Mouse (Mus musculus): ENCODE data around the gene Srpk2.
"Not testable (repeated sequence)": the region's sequence is repeated elsewhere in the genome, so short reads cannot be mapped to it uniquely, and the experiment has no call there.

The Srpk2 gene

DNA sequence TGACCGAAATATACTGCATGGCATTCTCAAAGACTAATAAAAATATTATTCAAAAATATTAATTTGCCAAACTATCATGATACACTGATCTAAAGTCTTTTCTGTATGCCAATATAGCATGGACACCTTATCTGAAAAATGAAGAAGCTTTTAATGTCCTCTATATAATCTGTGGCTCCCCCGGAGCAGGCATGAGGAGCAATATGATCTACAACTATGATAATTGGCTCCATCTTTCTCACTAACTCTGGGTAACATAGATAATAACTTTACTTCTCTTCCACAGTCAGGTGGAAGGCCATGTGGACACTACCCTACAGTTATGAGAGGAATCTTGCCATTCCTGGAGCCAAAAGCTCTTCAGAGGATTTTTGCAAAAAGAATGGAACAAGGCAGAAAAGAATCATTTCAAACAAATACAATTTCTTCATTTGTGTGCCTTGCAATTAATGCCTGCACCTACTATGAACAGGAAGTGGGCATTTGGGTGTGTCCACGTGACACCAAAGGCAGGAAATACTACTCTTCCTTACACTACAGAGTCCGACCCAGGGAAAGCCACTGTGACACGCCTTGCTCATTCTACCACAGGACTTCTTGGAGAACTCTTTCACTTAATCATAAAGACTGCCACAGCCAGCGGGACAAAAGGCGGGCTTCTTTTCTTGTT is 80.2 kb downstream of the Srpk2 start:
- no peak for DNase-seq (ENCODE audit: low spot score in 2 of 2)

DNA sequence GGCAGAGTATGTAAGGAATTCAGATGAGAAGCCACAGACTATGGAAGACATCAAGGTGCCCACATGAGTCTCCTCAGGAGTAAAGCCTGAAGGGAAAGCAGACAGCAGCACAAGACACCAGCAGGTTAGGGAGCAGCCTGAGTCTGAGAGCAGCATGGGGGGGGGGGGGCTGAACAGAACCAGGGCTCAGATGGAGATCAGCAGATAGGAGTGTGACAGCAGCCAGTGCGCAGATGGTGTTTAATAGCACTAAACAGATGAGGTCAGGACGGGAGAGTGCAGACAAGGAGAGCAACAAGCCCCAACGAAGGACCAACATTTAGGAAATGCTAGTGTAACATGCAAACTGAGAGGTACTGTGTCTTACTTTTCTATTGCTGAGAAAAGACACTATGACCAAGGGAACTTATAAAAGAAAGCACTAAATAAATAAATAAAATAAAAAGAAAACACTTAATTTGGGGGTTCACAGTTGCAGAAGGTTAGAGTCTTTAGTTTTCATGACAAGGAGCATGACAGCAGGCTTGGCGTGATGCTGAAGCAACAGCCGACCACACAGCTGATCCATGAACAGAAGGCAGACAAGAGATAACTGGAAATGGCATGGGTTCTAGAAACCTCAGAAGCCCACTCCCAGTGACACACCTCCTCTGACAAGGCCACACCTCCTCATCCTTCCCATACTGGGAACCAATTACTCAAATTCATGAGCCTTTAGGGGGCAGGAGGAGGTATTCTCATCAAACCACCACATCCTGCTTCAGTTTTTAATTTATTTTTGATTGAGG is 84.5 kb downstream of the Srpk2 start:
- no peak for DNase-seq (ENCODE audit: low spot score in 2 of 2)

DNA sequence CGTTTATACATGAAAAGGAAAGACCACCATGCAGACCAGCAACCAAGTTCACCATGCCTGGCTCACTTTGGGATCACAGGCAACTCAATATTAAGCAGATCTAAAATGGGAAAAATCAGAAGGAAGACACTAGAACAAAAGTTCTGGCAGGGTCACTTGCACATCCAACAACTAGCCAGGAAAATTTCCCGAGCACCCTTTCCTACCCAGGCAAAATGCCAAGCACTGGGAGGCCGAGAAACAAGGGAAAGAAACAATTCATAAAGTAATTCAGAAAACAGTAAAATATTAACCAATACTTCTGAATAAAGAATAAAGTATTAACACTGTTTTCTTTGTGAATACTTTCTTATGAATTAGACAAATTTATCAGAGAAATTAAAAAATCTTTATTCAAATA is 85.2 kb downstream of the Srpk2 start:
- DNase-seq (ENCODE audit: low spot score in 2 of 2): no peak

DNA sequence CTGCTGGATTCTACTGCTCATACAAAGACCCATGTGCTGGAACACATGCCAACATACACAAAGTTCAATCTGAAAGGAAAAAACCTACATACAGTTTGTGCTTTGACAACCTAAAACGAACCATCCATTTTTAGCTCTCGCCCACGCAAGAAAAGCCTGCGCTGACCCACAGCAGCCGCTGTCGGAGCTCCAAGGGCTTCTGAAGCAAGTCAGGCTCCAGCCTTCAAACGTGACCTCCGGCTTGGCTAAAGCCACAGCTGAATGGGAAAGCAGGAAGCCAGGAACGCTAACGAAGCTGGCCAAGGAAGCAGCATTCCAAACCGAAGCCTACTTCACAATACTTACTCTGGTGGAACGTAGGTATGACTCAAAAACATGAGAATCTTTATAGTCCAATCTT is 85.9 kb downstream of the Srpk2 start:
- peak; percentile 61 to 74 for DNase-seq (ENCODE audit: low spot score in 2 of 2)

DNA sequence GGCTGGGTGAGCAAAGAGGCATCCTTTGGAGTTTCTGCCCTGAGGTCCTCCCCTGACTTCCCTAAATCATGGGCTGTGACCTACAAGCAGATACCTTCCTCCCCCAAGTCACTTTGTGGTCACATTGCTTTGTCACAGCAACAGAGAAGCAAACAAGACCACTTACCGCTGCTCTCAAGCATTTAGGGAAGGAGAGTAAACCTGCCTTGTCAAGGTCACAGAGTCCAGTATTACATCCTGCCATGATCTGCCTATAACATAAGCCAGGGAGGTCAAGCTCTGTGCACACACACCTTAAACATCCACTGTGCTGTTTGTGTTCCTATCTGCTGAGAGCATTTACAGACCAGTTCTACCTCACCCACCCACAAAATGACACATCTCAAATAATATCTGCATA is 86.4 kb downstream of the Srpk2 start:
- DNase-seq (ENCODE audit: low spot score in 2 of 2): no peak

DNA sequence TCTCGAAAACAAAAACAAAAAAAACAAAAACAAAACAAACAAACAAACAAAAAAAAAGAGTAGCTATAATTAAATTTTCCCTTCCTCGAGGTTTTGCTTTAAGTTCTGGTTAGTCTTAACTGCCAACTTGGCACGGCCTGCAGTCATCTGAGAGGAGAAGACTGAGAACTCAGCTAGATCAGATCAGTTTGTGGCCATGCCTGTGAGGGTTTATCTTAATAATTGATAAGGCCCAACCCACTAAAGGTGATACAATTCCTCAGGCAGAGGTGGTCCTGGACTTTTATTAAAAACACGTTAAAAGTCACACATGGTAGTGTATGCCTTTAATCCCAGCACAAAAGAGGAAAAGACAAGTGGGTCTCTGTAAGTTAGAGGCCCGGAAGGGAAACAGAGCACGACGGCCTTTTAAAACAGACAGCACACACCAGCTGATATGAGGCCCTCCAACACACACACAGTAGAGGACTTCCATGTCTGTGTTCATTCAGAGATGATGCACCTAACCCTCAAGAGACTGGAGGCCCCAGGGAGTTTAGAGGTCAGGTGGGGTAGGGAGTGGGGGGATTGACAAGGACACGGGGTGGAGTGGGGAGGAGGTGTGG is 87.1 kb downstream of the Srpk2 start:
- no peak for DNase-seq (ENCODE audit: low spot score in 2 of 2)

DNA sequence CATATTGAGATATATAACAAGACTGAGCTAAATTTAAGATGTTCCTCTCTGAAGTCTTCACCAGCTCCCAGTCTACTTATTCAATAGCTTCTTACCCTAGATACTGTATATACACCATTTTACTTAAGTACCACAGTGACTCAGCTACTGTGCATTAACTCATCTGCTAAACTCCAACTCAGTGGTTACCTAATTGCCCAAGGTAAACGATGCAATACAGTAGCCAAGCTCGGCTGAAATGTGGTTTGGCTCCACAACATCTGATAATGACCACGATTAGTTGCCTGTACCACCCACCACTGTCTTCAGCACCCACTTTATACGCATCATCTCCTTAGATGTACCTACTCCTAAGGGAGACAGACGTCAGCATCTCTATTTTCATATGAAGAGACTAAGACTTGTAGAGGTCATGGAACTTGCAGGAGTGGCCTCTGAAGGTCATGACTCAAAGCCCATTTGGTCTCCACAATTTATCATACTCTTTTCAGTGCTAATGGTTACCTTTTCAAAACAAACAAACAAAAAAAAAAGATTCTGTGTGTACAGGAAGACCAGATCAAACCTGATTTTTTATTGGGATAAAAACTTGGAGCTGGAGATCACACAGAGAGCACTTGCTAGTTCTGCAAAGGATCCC is 88.0 kb downstream of the Srpk2 start:
- DNase-seq (ENCODE audit: low spot score in 2 of 2): no peak

DNA sequence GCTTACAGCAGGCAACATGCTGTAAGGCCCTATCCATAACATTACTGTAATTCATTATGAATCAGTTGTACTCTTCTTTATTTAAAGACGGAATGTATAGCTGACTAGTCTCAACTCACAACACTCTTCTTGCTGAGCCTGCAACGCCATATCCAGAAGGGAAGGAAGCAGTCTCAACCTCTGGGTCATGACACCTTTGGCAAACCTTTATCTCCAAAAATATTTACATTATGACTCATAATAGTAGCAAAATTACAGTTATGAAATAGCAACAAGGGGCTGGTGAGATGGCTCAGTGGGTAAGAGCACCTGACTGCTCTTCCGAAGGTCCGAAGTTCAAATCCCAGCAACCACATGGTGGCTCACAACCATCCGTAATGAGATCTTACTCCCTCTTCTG is 94.1 kb downstream of the Srpk2 start:
- not testable (repeated sequence) for DNase-seq (ENCODE audit: low spot score in 2 of 2)

DNA sequence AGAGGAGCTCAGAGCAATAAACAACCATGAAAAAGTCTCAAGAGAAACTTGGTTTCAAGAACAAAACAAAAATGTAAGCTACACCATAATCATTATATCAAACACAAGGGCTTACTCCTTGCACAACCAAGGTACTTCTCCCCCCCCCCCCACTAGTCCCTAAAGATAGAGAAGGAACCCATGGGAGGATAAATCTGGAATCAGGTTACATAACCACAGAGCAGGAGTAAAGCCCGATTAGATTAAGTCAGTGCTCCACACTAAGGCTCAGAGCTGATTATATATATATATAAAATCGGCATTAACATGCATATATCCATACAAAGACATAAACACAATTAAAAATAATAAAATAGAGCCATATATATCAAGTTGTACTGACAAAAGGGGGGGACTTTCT is 96.8 kb downstream of the Srpk2 start:
- DNase-seq (ENCODE audit: low spot score in 2 of 2): no peak

DNA sequence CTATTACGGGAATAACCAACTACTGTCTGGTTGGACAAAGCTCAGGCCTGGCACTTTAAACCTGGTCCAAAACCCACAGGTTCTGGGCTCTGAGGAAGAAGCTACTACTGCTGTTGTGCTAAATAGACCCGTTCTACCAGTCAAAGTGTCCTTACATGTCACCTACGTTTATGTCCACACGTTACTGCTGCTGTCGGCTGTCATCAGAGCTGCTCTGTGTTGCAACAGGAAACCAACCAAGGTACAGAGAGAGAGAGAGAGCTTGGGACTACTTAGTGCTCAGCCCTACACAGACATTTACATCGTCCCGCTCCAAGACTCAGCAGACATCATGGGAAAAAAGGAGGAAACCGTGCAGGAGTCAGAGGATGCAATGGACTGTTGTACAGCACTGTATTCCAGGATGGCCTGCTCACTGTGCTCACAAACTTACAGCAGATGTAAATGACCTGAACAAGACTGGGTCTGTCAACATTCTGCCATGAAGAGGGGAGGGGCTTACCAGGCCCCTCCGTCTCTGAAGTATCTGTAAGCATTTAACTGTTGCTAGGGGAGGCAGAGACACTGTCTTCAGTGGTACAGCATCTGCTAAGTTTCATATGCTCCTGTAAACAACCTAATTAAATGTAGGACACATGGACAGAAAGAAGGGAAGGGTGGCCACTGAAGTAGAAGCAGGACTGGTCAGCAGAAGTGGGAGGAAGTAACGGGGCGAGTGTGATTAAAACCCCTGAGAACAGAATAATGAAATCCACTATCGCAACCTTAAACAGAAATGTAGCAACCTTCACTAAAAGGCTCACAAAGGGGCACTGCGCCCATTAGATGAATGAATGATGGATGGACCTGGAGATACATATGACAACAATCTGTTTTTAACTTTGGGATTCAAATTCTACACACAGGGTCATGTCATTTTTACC is 97.6 kb downstream of the Srpk2 start:
- no peak for DNase-seq (ENCODE audit: low spot score in 2 of 2)

DNA sequence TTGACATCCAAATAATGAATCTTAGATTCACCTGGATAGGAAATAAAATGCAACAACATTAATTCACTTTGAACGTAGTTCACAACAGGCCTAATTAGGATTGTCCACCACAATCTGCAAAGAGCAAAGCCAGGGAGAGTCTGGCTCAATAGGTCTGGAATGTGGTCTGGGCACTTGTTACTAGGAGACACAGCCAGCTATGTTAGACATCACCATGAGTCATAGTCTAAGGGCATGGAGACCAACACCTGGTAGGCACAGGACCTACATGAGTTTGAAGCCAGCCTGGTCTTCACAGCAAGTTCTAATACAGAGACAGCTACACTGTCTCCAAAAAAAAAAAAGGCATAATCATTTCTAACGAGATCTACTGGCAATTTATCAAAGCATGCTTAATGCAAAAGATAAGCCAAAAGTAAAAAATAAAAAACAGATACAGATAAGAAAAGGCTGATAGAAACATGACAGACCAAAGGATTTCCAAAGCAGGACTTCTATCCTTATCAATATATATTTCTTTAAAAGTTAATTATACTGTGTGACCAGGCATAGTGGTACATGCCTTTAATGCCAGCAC is 102.8 kb downstream of the Srpk2 start:
- peak in 1 of 2 experiments; percentile 12 for DNase-seq (ENCODE audit: low spot score in 2 of 2)

DNA sequence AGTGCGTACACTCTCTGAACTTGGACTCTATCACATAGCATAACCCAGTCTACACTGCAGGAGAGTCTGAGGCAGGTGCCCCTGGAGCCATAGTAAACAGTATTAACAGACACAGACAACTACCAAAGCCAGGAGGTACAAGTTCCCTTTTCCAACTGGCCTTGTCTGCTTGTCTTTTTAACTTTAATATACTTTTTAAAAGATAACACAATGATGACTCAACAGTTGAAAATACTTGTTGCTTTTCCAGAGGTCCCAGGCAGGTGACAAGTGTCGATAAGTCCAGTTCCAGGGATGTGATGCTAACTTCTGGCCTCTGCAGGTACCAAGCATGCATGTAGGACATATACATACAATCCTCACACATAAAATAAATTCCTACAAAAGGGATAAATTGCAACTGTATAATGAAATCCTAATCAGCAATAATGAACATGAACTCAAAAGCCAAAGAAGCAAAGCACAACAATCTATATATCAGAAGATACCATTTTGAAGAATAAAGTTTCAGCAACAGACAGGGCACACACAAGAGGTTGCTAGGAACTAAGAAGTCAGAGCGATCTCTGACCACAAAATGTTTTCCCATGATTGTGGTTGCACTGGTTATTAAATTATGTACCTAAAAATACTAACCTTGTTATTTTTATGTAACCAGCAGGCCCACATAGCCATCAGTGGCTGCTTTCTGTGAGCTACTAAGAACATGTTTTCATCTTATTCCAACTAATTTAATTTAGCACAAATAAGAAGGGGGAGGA is 105.1 kb downstream of the Srpk2 start:
- DNase-seq (ENCODE audit: low spot score in 2 of 2): no peak

DNA sequence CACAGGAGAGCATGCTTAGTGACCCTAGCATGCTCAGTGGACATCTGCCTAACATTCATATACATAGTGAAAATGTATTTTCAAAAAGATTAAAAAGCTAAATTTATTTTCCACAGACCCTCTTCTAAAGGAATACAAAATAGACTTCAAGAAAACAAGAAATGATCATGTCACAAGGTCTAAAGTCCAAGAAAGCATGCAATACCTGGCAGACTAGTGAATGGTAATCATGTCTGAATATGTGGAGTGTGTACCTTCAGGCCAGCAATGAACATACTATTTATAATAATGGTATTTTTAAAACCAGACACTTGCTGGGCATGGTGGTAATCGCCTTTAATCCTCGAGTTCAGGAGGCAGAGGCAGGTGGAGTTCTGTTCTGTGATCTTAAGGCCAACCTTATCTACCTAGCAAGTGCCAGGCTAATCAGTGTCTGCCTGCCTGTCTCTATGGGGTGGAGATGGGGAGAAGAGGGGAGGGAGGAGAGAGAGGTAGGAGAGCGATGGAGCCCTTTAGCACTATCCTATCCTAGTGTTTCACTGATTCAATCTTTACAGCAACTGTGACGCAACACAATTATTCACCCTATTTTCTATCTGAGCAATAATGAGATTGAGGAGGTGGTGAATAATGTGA is 106.0 kb downstream of the Srpk2 start:
- DNase-seq (ENCODE audit: low spot score in 2 of 2): no peak

DNA sequence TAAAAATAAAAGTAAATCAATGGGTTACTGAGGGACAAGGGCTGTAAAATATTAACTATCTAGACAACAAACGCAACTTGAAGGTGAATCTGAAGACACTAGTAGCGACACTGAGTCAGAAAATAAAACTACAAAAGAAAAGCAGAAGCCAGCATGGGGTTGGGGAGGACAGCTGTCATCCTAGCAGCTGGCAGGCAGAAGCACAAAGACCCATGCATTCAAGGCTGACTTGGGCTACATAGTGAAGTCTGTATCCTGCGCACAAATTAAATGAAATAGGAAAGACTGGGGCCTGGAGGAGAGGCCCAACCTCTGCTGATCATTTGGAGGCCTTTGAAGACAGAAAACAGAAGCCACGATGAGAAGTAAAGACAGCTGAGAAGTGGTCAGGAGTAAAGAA is 106.6 kb downstream of the Srpk2 start:
- DNase-seq (ENCODE audit: low spot score in 2 of 2): no peak

DNA sequence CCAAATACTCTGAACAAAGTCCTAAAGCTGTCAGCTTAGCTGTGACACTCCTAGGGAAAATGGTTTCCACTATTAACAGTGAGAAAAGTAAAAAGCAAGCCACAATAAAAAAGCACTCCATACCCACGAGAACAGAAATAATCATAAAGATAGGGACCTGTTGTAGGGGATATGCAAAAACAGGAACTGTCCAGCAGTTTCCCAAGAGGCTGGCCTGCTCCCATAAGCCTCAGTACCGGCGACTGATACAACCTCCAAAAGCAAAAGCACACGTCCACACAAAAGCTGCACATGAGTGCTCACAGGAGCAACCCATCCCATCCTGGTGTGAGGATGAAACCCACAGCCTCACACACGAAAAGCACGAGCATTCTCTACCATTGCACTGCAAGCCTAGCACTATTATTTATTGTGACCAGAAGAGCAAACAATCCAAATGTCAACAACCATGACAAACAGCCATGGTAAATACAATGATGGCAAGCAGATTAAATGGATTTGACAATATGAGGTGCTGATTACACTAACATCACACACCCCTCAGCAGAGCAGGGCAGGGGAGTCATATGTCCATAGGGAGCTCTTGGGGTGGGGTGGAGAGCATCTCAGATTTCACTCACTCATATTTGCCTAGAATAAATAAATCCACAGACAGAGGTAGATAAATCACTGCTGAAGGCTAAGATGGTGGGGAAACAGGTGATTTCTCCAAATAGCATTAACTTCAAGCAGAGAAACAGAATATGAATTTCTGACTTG is 107.9 kb downstream of the Srpk2 start:
- DNase-seq (ENCODE audit: low spot score in 2 of 2): no peak

DNA sequence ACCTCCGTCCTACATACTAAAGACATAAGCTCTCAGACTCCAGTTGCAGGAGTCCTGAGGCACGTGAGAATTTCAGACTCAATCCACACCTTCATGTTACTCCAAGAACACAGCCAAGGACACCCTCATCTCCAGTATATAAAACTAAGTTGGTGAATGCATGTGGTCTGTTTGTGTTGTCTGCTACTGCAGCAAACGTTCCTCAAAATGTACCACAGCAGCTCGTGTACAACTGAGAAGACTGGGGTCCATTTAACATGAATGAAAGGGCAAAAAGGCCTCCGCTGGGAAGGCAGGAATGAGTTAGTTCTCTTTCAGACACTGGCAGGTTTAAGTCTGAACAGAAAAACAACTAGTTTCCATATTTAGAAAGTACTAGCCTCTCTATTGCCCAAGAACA is 110.5 kb downstream of the Srpk2 start:
- DNase-seq (ENCODE audit: low spot score in 2 of 2): no peak

DNA sequence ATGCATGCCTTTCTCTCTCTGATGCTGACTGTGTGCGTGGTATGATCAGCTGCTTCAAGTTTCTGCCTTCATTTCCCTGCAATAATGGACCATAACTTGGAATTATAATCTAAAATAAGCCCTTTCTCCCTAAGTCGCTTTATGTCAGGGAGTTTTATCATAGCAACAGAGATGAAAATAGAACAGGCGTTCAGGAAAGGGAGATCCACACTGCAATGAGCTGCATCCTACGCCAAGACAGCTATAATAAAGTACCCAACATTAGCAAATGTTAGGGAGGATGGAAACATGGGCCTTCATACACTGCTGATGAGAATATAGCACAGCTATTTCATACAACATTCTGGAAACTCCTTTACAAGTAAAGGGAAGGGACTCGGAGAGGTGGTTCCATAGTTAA is 116.2 kb downstream of the Srpk2 start:
- DNase-seq (ENCODE audit: low spot score in 2 of 2): no peak

DNA sequence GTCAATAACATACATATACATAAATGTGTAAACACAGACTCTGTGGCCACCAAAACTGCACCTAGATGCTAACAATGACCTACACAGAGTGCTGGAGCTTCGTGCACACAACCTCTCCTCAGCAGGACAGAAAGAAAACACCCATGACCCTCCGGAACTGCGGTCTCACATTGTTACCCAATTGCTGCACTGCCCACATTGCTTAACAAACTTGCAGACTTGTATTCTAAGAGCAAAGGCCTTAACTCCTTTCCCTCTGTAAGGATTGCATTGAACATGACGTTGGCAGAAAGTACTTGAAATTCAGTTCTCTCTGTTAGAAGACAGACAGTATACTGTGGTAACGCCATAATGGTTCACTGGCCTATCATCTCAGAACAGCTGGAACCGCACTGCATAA is 118.0 kb downstream of the Srpk2 start:
- no peak for DNase-seq (ENCODE audit: low spot score in 2 of 2)
